Mouse (Mus musculus) liver, postnatal 0 days (tissue): ENCODE results near the gene Plin2.

ENCODE experiments used
- CTCF ChIP-seq: sonication (generic); IDR thresholded peaks from 2 replicates; pipeline ENCODE4 v1.5.1; 2016; ENCODE audit warnings: antibody characterized with exemption, low read depth
- EP300 ChIP-seq: IDR thresholded peaks from 2 replicates; pipeline ENCODE4 v1.6.1; 2016; ENCODE audit warnings: antibody characterized with exemption, low read depth, mild to moderate bottlenecking

GRCm38 (mm10) chr4:86625463-86625862, 44.4 kb downstream of the Plin2 start:
- TF ChIP-seq CTCF (no peak), EP300 (no peak)
